Mouse (Mus musculus) urinary bladder, adult 2 months (tissue): ENCODE data around the gene Syn3. TPM values are rescaled to one million over a fixed set of nuclear protein-coding genes. Genes with fewer than 3 reads are reported as not detected.

ENCODE experiments used
- DNase-seq: peaks from one replicate; pipeline ENCODE4 v3.0.0; 2022; ENCODE audit warnings: low spot score
- polyA plus RNA-seq: library from polyadenylated mRNA; depleted of rRNA; stranded (reverse); fragments of >200 nt; gene quantifications from 2 replicates; pipeline ENCODE4 v1.2.3, GENCODE M21; 2012

Gene Syn3
- polyA plus RNA-seq, 1 experiment: 0.73 TPM

DNA sequence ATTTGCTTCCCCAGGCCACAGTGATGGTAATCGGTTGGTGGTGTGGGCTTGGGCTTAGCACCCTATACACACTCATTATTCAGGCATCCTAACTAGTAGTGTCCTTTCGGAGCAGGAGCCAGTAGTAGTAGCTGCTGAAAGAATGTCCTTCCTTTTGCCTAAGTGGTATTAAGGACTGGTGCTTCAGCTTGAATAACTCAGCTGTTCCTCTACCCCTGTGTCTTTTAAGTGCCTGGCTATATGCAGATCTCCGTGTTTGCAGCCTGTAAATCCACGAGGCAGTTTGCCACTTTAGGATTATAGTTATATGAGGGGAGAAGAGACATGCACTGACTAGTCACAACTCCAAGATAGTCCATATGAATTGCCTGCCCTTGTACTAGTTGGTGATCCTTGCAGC is 159.6 kb downstream of the Syn3 start:
- no peak for DNase-seq

DNA sequence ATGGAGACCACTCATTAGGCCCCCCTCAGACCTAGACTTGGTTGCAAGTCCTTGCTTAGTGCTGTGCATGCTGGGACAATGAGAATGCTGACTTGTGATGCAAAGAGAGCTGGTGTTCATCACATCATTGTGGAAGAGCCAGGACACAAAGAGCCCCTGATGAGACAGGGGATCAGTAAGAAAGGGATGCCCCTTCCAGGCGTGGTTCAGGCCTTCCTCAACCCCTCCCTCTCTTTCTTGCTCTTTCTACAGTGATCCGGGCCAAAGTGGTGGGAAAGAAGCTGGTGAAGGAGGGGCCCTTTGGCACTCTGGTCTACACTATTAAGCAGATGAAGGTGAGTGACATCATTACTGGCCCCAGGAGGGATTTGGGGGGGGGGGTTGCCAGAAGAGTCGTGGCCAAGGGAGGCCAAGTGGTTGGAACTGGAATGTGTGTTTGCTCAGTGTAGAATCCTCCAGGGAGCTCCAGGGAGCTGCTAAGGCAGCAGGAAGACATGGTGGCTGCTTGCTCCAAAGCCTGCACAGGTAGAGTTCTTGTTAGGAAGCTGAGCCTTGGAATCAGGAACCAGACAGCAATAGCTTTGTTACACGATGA is 160.5 kb downstream of the Syn3 start:
- DNase-seq: no peak

DNA sequence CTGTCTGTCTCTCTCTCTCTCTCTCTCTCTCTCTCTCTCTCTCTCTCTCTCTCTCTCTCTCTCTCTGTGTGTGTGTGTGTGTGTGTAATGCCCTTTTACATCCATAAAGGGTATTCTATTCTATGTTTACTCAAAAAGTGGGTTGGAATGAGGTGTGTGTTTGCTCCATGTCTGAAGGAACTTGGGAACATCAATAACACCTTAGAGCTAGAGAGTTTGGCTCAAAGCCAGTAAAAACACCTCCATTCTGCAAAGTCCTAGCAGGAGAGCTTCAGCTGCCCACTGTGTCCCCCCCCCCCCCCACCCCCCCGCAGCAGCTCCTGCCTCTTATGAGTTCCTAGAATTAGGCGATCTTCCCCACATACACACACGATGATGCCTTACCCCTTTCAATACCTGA is 161.5 kb downstream of the Syn3 start:
- no peak for DNase-seq

DNA sequence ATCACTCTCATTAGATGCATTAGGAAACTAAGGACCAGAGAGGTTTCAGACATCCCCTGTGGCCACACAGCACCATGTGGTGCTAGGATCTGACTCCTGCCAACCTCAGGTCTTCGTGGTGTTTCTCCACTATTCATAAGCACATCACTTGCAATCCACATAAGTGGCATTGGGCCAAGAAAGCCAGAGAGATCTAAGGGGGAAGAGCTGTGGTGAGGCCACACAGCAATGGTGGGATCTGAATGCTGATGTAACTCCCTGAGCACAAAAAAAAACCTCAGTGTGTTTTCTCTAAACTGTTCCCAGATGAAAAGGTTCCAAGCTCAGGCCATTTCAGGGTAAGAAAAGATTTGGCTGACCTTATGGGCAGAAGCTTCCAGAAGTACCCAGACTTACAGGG is 162.2 kb downstream of the Syn3 start:
- DNase-seq: no peak

DNA sequence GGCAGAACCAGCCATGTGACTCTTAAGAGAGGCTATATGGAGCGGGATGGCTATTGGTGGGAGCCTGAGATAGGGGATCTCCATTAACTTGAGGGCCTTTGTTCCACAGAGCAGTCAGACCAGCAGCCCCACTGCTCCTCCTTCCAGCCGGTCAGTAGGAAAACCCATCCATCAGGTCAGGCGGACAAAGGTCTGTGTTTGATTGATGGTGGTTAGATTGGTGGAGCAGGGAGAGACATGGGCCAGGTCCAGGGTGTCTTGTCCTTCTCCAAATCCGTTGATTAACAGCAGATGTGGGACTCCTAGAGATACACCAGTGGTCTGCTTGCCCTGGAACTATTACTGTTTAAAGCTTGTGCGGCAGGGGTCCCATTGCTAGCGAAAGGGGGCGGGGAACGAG is 164.1 kb downstream of the Syn3 start:
- no peak for DNase-seq

DNA sequence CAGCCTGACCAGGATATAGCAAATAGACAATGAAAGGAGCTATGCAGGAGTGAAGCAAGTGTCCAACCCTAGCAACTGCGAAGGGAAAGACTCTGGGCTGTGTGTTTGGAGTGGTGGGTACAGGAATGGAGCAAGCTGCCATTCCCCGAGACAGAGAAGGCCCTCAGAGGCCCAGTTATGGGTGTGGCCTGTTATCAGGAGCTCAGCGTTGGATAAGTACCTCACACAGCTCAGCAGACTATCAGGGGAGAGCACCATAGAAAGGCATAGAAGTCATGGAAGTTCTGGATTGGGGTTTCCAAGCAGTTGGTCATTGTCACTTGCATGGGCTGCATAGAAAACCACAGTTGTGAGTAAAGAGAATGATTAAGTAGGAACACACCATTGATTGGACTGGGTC is 165.8 kb downstream of the Syn3 start:
- no peak for DNase-seq

DNA sequence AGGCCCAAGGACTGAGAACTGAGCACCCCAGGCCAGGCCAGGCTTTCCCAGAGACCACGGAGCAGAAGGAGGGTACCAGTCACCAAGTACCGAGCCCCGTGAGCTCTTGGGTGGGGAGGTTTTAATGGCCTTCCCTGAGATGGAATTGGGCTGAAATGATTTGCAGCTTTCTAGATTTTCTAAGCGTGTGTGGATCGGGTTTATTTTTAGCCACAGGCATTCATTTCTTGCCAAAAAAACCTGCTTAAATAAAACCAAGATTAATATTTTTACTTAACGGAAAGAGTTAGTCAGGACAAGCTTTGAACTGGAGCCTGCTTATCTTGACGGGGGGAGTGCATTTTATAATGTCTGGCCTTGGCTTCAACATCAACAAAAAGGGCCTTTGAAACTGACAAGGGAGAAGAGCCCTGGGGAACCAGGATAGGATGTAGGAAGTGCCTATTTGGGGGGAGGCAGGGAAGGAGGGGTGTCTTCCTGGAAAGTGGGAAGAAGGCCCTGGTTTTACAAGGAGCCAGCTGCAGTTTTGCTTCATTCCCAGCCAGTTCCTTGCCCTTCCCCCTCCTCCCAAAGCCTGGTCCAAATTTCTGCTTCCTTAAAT is 166.9 kb downstream of the Syn3 start:
- no peak for DNase-seq

DNA sequence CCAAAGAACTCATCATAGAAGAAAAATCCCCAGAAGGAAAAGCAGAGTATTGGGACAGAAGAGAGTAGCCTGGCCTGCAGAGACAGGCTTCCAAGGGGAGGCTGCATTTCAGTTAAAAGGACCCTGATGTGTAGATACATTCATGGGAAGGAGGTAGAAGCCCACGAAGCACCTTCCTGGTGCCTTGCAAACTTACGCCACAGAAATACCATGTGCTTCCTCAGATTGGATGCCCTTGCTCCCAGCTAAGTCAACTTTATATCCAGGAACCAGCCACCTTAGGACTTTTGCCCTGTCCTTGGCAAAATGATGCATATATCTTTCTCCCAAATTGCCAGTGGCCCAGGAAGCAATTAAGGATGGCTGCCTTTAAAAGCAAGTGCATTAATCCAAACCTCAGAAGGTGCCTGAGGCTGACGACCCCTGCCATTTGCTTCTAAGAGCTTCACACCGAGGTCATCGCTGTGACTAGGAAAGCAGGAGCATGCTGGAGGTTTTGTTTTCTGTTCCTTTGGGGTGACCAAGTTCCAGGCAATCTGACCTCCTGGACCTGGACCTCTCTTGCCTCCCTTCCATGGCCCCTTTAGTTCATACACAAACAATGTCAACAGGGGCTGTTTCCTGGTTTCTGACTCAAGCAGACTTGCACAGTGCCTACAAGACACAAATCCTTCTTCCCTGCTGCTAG is 167.6 kb downstream of the Syn3 start:
- DNase-seq: no peak

DNA sequence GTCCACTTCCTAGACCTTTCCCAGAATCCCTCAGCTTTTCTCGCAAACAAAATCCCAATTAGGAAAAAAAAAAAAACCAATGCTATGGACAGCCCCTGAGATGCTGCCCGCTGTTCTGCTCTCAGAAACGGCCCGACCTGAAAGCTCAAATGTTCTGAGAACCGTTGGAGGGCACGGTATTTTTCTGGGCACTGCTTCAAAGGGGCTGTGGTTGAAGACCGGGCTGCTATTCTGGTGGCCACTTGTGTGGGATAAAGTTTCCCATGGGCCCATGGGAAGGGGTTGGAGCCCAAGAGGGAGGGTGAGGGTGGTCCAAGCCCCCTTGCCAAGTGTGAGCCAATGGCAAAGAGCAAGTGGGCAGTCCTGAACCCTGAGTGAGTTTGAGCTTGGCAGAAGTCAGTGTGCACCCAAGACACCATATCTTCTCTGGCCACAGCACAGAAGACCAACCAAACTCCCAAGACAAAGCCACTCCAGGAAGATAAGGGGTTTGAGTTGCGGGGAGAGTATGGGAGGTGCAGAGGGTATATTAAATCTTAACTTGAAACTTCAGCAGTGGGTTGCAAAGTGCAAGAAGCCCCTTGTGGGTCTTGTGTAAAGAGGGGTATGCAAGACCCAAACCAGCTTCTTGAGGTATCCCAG is 169.3 kb downstream of the Syn3 start:
- DNase-seq: no peak

DNA sequence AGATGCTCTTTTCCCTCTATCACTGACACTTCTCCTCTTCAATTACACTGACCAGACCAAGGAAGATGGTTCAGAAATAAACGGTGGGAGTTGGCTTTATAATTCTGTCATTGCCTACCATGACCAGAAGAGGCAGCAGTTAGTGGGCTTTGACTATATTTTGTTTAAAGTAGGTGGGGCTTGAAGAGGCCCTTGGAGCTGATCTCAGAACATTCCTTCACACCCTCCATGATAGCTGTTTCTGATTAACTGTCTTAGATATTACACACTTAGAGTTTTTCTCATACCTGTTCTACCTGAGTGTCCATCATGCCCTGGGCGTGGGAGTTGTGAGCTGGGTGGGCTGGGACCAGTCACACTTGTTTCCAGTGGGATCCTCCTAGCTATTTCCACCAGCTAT is 170.0 kb downstream of the Syn3 start:
- no peak for DNase-seq

DNA sequence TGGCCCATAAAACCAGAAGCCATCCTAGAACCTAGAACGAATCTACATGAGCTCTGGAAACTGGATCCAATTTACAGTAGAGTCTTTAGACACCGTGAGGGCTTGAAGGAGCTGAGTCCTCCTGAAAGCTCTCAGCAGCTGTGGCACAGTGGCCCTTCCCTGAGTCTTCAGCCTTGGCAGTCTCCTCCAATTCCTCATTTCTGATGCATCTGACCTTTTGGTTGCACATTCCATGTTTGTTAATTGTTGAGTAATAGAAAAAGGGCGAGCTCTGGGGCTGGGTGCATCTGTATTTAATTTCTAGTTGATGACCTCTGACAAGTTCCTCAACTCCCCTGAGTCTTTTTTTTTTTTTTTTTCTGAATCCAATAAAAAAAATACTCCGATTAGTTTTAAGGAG is 170.6 kb downstream of the Syn3 start:
- no peak for DNase-seq

DNA sequence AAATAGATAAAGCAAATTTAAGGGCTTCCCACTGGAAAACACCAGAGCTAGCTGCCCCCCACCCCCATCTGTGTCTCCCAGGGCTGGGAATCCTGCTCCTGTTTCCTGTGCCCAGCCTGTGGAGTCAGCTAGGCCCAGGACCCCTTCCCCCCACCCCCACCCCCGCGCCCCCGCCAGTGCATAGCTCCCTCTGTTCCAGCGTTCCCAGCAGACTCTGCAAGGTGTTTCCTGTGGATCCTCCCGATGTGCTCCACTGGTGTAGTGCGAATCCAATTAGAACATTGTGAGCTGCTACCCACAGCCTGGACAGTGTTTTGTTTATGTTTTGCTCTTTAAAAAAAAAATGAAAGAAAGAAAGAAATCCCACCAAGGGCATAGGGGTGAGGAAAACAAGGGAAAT is 173.4 kb downstream of the Syn3 start:
- DNase-seq: no peak

DNA sequence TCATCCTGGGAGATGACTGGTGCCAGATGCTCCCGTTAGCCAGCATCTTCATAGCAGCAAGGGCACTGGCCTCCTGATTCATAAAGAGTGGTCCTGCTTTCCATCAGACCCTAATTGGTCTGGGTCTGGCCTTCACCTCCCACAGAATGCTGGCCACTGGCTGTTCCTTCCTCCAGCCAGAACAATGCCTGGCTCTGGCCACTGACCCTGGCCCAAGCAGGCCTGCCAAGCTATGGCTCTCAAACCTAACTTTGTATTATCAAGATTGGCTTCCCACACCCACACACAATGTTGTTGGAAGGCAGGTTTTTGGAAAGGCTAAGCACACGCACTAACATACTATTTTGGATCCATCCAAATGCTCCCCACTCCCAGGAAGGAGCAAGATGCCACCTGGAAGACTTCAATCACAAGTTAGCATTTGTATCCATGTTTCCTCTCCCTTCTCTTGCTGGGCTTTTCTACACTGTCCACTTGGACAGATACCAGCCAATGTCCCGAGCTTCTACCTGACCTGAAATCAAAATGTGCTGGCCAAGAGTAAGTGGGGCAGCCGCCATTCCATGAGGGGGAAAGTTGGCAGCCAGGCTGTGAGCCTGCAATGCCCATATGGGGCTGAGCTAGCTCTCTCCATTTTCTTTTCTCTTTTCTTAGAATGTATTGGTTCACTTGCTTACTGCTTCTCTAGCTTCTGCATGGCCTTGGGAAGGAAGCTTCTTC is 175.3 kb downstream of the Syn3 start:
- no peak for DNase-seq

DNA sequence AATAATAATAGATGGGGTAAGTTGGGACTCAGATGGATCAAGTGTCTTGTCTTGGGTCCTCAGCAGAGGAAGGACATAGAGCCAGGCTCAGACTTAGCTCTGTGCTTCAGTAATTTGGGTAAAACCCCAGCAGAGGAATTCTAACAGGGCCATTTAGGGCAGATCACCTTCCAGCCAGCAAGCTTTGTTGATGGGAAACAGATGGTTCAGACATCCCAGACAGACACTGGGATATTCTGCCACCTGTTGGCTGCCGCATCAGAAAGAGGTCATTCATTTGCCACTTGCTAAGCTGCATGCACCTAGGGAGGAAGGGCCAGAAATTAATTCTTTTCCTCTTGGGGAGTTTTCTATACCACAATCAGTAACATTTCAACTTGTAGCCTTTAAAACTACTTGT is 176.7 kb downstream of the Syn3 start:
- DNase-seq: no peak

DNA sequence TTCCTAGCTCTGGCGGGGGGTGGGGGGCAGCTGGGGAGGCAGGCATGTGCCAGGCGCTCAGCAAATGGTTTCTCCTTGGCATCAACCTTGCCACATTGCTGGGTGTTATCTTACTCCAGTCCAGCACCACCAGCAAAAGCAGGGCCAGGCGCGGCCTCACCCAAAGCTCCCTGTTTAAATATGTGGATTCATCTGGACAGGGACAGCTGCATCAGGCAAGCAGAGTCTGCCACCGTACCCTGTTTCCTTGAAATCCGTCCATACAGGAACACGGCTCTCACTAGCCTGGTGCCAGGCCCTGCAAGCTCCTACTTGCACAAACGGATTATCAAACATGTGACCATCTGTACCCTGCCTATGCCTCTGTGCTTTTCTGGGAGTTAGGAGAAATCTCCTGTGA is 177.5 kb downstream of the Syn3 start:
- no peak for DNase-seq

DNA sequence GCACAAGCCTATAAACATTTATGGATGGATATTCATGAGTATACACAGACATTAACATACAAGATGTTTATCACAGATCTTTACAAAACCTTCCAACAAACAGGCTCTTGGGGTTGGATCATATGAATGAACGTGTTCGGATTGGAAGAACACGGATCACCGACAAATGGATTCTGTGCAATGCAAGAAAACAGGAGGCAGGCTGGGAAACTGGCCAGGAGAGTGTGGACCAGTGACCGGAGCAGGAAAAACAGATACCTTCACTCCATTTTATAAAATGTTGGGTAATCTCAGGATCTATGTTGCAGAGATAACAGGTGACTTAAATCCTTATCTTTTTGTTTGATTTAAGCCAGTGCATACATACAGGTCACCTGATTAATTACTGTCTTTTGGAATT is 178.5 kb downstream of the Syn3 start:
- no peak for DNase-seq

DNA sequence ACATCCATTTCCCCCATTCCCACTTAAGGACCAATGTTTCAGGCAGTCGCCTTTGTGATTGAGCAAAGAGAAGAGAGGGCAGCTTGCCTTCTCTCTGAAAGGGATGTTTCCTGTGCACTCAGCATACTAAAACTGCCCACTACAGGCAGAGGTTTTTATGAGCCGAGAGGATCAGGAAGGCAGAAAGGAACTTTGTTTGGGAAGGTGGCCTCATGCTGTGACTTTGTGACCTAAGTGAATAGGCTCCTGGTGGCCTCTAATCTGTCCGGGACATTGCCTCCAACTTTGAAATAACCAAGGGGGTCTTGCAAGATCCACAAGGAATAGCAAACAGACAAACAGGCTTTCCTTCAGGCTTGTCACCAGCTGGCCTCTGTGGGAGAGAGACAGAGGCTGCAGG is 179.2 kb downstream of the Syn3 start:
- DNase-seq: no peak

DNA sequence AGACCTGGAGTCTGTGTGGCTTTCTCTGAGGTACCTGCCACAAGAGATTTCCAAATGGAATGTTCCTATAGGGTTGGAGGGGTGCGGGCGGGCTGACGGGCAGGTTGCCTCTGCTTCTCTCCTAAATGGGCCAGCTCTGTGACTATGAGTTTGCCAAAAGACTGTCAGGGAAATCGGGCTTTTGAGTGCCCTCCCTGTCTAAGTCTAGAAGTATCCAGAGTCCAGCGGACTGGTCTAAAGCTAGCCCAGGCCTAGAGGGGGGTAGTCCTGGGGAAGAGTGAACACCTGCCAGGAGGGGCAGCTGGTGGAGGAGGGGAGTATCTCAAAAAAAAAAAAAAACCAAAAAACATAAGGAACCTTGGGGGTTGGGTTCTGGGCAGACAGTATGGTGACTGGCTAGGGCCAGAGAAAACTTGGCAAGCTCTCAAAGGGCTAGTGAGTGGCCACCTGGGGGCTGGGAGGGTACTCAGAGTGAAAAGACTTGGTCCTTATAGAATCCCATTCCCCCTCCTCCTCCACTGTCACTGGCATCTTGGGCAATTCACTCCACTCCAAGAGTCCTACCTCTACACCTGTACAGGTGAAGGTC is 180.1 kb downstream of the Syn3 start:
- no peak for DNase-seq

DNA sequence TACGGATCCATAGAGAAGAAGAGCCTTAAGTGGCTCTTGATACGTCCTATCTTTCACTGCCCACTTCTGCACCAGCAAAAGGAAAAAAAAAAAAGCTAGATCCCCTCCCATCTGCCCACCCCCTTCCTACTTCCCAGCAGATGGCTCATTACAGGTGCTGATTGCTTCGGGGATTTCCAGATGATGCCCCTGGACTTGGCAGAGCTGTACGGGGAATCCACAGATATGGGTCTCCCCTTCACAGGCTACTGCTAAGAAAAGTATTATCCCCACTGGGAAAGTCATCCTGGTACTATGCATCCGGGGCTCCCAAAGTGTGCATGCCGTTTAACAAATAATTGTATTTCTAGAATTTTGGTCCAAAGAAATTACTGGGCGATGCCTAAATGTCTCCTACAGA is 181.1 kb downstream of the Syn3 start:
- no peak for DNase-seq

DNA sequence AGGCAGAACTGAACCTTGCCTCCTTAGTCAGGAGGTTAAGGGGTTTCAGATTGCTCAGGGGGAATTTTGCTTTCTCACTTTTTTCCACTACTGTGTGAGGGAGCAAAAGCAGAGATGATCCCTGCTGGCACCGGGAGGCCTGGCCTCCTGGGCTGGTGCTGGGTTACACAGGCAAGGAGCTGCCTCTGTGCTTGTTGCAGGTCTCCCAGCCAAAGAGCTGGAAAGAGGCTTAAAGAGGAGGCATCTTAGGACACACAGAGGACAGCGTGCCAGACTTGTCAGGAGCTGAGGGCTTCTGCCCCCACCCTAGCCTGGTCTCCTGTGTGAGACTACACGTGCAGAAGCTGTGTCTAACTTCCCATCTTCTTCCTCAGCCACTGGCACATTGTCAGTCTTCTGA is 183.2 kb downstream of the Syn3 start:
- DNase-seq: no peak

DNA sequence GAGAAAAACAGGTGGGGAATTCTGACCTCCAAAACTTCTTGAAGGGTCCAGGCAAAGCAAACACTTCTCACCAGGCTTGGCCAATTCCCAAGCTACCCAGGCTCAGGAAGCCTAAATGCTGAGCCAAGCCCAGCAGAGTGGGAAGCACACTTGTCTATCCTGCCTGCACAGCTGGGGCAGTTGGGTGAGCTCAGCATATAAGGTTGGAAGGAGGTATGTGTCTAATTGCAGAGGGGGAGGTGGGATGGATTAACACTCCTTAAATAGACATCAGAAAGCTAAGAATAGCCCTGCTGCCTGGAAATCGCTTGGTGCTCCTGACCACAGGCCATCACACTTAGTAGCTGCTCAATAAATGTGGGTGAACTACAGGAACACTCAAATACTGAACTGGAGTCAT is 185.2 kb downstream of the Syn3 start:
- no peak for DNase-seq

DNA sequence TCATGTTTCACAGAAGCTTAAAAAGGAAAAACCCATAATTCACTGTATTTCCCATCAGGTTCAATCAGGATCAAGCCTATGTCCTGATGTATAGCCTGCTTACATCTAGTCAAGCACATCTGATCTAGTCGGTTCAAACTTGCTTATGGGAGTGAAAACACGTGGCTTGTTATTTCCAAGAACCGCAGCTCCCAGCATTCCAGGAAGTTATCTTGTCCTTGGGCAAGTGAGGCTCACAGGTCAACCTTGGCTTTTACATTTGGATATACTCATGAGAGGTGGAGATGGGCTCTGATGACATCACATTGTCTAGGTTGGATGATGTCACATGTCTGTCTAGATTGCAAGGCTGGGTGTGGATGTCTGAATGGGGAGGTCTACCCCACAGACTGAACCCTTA is 185.7 kb downstream of the Syn3 start:
- no peak for DNase-seq
